Mouse (Mus musculus): ENCODE data around the gene Map3k1. TPM values are rescaled to one million over a fixed set of nuclear protein-coding genes. Genes with fewer than 3 reads are reported as not detected.

The Map3k1 gene
- total RNA-seq, 2 experiments from 2014 or later, result 8.3 to 13.1 TPM

Other genes with a start within 250 kb of the Map3k1 start
- not detected for gene Gm10198, start 216.2 kb downstream of the Map3k1 start, total RNA-seq (2021)
- 10 to 100 TPM; 22.4 to 25.0 TPM for gene Mier3, start 128.0 kb downstream of the Map3k1 start, total RNA-seq (2021)

Data from left cerebral cortex, postnatal 36 days (tissue).